Mouse (Mus musculus) forebrain, embryonic 11.5 days (tissue): ENCODE data around the gene Rbp1. TPM values are rescaled to one million over a fixed set of nuclear protein-coding genes. Genes with fewer than 3 reads are reported as not detected.

Experiments
- ATAC-seq: fragments of 200-750 bp; cut with Nextera tagmentation; replicated peaks from 2 replicates; pipeline ENCODE4 v1.8.0; 2017; ENCODE audit warnings: moderate TSS enrichment; ENCODE audit not compliant: low FRiP score
- DNase-seq: peaks from one replicate; pipeline ENCODE4 v3.0.0-alpha.2; 2017; ENCODE audit warnings: low spot score
- H3K27ac ChIP-seq: fragments of 300-500 bp; sonication (generic); 2 replicates; pipeline ENCODE4 v1.5.1; 2014; ENCODE audit warnings: low read depth, low read length
- H3K27me3 ChIP-seq: fragments of 300-500 bp; sonication (generic); 2 replicates; pipeline ENCODE4 v1.6.1; 2014; ENCODE audit warnings: mild to moderate bottlenecking, low read length, mixed read lengths; ENCODE audit not compliant: control insufficient read depth, insufficient read depth
- H3K36me3 ChIP-seq: fragments of 300-500 bp; sonication (generic); 2 replicates; pipeline ENCODE4 v1.6.1; 2014; ENCODE audit warnings: mild to moderate bottlenecking, low read length, moderate library complexity, mixed read lengths; ENCODE audit not compliant: control insufficient read depth, insufficient read depth
- H3K4me1 ChIP-seq: fragments of 300-500 bp; sonication (generic); replicated peaks from 2 replicates; pipeline ENCODE4 v1.6.1; 2014; ENCODE audit warnings: low read length, mixed read lengths; ENCODE audit not compliant: control insufficient read depth, insufficient read depth
- H3K4me2 ChIP-seq: fragments of 300-500 bp; sonication (generic); 2 replicates; pipeline ENCODE4 v1.6.1; 2014; ENCODE audit warnings: low read depth, mild to moderate bottlenecking, low read length, moderate library complexity, mixed read lengths; ENCODE audit not compliant: severe bottlenecking
- H3K4me3 ChIP-seq: fragments of 300-500 bp; sonication (generic); 2 replicates; pipeline ENCODE4 v1.5.1; 2014; ENCODE audit warnings: low read depth, low read length
- H3K9ac ChIP-seq: fragments of 300-500 bp; sonication (generic); 2 replicates; pipeline ENCODE4 v1.6.1; 2014; ENCODE audit warnings: low read length
- H3K9me3 ChIP-seq: fragments of 300-500 bp; sonication (generic); 2 replicates; pipeline ENCODE4 v1.6.1; 2016; ENCODE audit warnings: low read length, mixed read lengths; ENCODE audit not compliant: control insufficient read depth
- WGBS: fragments of 180-500 bp; shearing (Covaris S2); extraction: QIAGEN DNeasy Blood & Tissue Kit; methylation state at CpG from one replicate; pipeline ENCODE4 v1.1.7; 2014; 5-methylcytosine and 5-hydroxymethylcytosine counted together
- polyA plus RNA-seq: library from polyadenylated mRNA; unstranded; fragments of >200 nt; fragmentation: Nextera tagmentation; extraction: Ambion mirVana; gene quantifications from 2 replicates; pipeline ENCODE4 v1.2.1, GENCODE M21; 2014

The Rbp1 gene
- polyA plus RNA-seq, 1 experiment from 2014 or later = 24.5 TPM

GRCm38 (mm10) chr9:98491071-98491470 is 68.3 kb downstream of the Rbp1 start:
- no peak overlapping the region for H3K4me3 ChIP-seq
- 89% methylated on average over 5 of the region's 5 CpGs for WGBS
- H3K4me2 ChIP-seq = no peak overlapping the region
- no peaks in the 10 kb centered on the region for H3K27me3 ChIP-seq
- H3K36me3 ChIP-seq = no peaks in the 10 kb centered on the region
- no peak overlapping the region for H3K9ac ChIP-seq
- ATAC-seq = no peak
- no peaks in the 10 kb centered on the region for H3K9me3 ChIP-seq
- no peak for DNase-seq
- no peak overlapping the region for H3K27ac ChIP-seq
- H3K4me1 ChIP-seq = no peaks in the 10 kb centered on the region

- 96% methylated on average over 5 of the region's 5 CpGs for WGBS
- no peaks in the 10 kb centered on the region for H3K36me3 ChIP-seq
- no peaks in the 10 kb centered on the region for H3K9me3 ChIP-seq
- no peaks in the 10 kb centered on the region for H3K27me3 ChIP-seq
- no peak for ATAC-seq
- no peak for DNase-seq
- H3K4me3 ChIP-seq = no peak overlapping the region
- no peaks in the 10 kb centered on the region for H3K4me1 ChIP-seq
- no peak overlapping the region for H3K27ac ChIP-seq
- H3K4me2 ChIP-seq = no peak overlapping the region
- H3K9ac ChIP-seq = no peak overlapping the region
Measured at GRCm38 (mm10) chr9:98492212-98492611, 69.5 kb downstream of the Rbp1 start.

- ATAC-seq (no peak), DNase-seq (no peak)
- Histone ChIP-seq H3K4me1 (no peaks in the 10 kb centered on the region), H3K27me3 (no peaks in the 10 kb centered on the region), H3K9ac (no peak overlapping the region), H3K9me3 (no peaks in the 10 kb centered on the region), H3K4me3 (no peak overlapping the region), H3K4me2 (no peak overlapping the region), H3K27ac (no peak overlapping the region), H3K36me3 (no peaks in the 10 kb centered on the region)
- 82% methylated on average over 1 of the region's 1 CpGs for WGBS
Measured at GRCm38 (mm10) chr9:98492821-98493220, 70.1 kb downstream of the Rbp1 start.

Other genes with a start within 250 kb of the Rbp1 start
- gene Nmnat3, start 135.5 kb upstream of the Rbp1 start, polyA plus RNA-seq = 3.4 and 3.7 TPM in 2 replicates
- not detected in 2 replicates for gene Rbp2, start 63.2 kb downstream of the Rbp1 start, polyA plus RNA-seq
- 160 and 161 TPM in 2 replicates for gene Copb2, start 140.8 kb downstream of the Rbp1 start, polyA plus RNA-seq
- 75.7 and 76.3 TPM in 2 replicates for gene Mrps22, start 178.7 kb downstream of the Rbp1 start, polyA plus RNA-seq